Mouse (Mus musculus) kidney, adult 2 months (tissue): ENCODE results near the gene Arhgap45.

Experiments
- CTCF ChIP-seq: fragments of 200-500 bp; conservative IDR thresholded peaks from 2 replicates; pipeline ENCODE4 v1.5.1; 2011; ENCODE audit warnings: low read depth, mild to moderate bottlenecking, control low read depth, low read length, moderate library complexity, mixed read lengths; ENCODE audit not compliant: insufficient read depth, insufficient read length
- POLR2A ChIP-seq: fragments of 200-500 bp; IDR thresholded peaks from one replicate; pipeline ENCODE4 v1.6.1; 2011; ENCODE audit warnings: low read depth, low read length, control low read depth

DNA sequence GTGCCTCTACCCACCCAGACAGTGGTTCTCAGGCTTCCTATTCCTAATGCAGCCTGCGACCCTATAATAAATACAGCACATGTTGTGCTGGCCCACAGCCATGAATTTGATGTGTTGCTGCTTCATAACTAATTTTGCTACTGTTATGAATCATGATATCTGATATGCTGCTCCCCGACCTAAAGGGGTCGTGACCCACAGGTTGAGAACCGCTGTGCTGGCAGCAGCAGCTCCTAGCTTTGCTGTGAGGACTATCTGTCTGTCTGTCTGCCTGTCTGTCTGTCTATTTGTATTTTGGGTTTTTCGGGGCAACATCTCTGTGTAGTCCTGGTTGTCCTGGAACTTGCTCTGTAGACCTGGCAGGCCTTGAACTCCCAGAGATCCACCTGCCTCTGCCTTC is 7.3 kb downstream of the Arhgap45 start:
- TF ChIP-seq CTCF = no peak
- TF ChIP-seq POLR2A = no peak
